Mouse (Mus musculus) kidney, postnatal 0 days (tissue): ENCODE data around the gene Nfkb2. TPM values are rescaled to one million over a fixed set of nuclear protein-coding genes. Genes with fewer than 3 reads are reported as not detected.

Source experiments
- ATAC-seq: fragments of 200-750 bp; cut with Nextera tagmentation; replicated peaks from 2 replicates; pipeline ENCODE4 v1.8.0; 2017; ENCODE audit warnings: low read depth, moderate number of reproducible peaks, moderate TSS enrichment, moderate library complexity; ENCODE audit not compliant: low FRiP score
- DNase-seq: peaks from one replicate; pipeline ENCODE4 v3.0.0-alpha.2; 2016; ENCODE audit warnings: low spot score
- H3K27ac ChIP-seq: fragments of 300-500 bp; sonication (generic); 2 replicates; pipeline ENCODE4 v1.5.1; 2014; ENCODE audit warnings: mild to moderate bottlenecking
- H3K27me3 ChIP-seq: fragments of 300-500 bp; sonication (generic); 2 replicates; pipeline ENCODE4 v1.6.1; 2014; ENCODE audit warnings: low read length, mixed read lengths; ENCODE audit not compliant: insufficient read depth
- H3K36me3 ChIP-seq: fragments of 300-500 bp; sonication (generic); 2 replicates; pipeline ENCODE4 v1.6.1; 2014; ENCODE audit warnings: low read length, mixed read lengths; ENCODE audit not compliant: insufficient read depth
- H3K4me1 ChIP-seq: fragments of 300-500 bp; sonication (generic); replicated peaks from 2 replicates; pipeline ENCODE4 v1.6.1; 2014; ENCODE audit warnings: antibody characterized with exemption, low read length, mixed read lengths; ENCODE audit not compliant: insufficient read depth
- H3K4me2 ChIP-seq: fragments of 300-500 bp; sonication (generic); 2 replicates; pipeline ENCODE4 v1.6.1; 2014; ENCODE audit warnings: mild to moderate bottlenecking, low read length, moderate library complexity, mixed read lengths
- H3K4me3 ChIP-seq: fragments of 300-500 bp; sonication (generic); replicated peaks from 2 replicates; pipeline ENCODE4 v1.5.1; 2014; ENCODE audit warnings: low read depth, low read length
- H3K9ac ChIP-seq: fragments of 300-500 bp; sonication (generic); 2 replicates; pipeline ENCODE4 v1.6.1; 2014; ENCODE audit warnings: low read depth, low read length
- H3K9me3 ChIP-seq: fragments of 300-500 bp; sonication (generic); replicated peaks from 2 replicates; pipeline ENCODE4 v1.6.1; 2016; ENCODE audit warnings: low read length, inconsistent platforms, mixed read lengths
- CTCF ChIP-seq: IDR thresholded peaks from 2 replicates; pipeline ENCODE4 v1.5.1; 2016; ENCODE audit warnings: antibody characterized with exemption, low read depth, mild to moderate bottlenecking, moderate library complexity
- WGBS: fragments of 180-500 bp; shearing (Covaris S2); extraction: QIAGEN DNeasy Blood & Tissue Kit; methylation state at CpG from one replicate; pipeline ENCODE4 v1.1.7; 2014; 5-methylcytosine and 5-hydroxymethylcytosine counted together
- polyA plus RNA-seq: library from polyadenylated mRNA; unstranded; fragments of >200 nt; fragmentation: Nextera tagmentation; extraction: Ambion mirVana; gene quantifications from 2 replicates; pipeline ENCODE4 v1.2.1, GENCODE M21; 2015

Gene Nfkb2
- polyA plus RNA-seq, 1 experiment from 2014 or later = 8.7 TPM

- DNase-seq = no peak
These were observed 16.1 kb downstream of the Nfkb2 start for GRCm38 (mm10) chr19:46320076-46320785.

GRCm38 (mm10) chr19:46321101-46321943 is 17.2 kb downstream of the Nfkb2 start:
- ATAC-seq (no peak), DNase-seq (no peak)
- no peak for TF ChIP-seq CTCF
- no peak overlapping the region for H3K9ac ChIP-seq
- peaks cover 54% of the 10 kb centered on the region for H3K27me3 ChIP-seq
- peaks cover 10% of the 10 kb centered on the region for H3K4me1 ChIP-seq
- no peak overlapping the region for H3K27ac ChIP-seq
- WGBS = 31% methylated on average over 6 of the region's 6 CpGs
- no peaks in the 10 kb centered on the region for H3K36me3 ChIP-seq
- H3K9me3 ChIP-seq = no peaks in the 10 kb centered on the region
- H3K4me3 ChIP-seq = no peak overlapping the region
- H3K4me2 ChIP-seq = no peak overlapping the region

More at GRCm38 (mm10) chr19:46320076-46320785, 16.1 kb downstream of the Nfkb2 start:
- no peaks in the 10 kb centered on the region for H3K9me3 ChIP-seq
- no peaks in the 10 kb centered on the region for H3K36me3 ChIP-seq
- H3K4me3 ChIP-seq = no peak overlapping the region
- H3K9ac ChIP-seq = no peak overlapping the region
- peaks cover 55% of the 10 kb centered on the region for H3K27me3 ChIP-seq
- H3K4me1 ChIP-seq = peaks cover 10% of the 10 kb centered on the region
- no peak for ATAC-seq
- 78% methylated on average over 8 of the region's 8 CpGs for WGBS
- H3K4me2 ChIP-seq = no peak overlapping the region
- H3K27ac ChIP-seq = no peak overlapping the region
- TF ChIP-seq CTCF = no peak

GRCm38 (mm10) chr19:46322144-46322995 is 18.2 kb downstream of the Nfkb2 start:
- H3K9ac ChIP-seq = no peak overlapping the region
- peaks cover 49% of the 10 kb centered on the region for H3K27me3 ChIP-seq
- H3K27ac ChIP-seq = no peak overlapping the region
- no peak for DNase-seq
- H3K4me1 ChIP-seq = peaks cover 14% of the 10 kb centered on the region
- H3K4me3 ChIP-seq = no peak overlapping the region
- no peak for ATAC-seq
- TF ChIP-seq CTCF = no peak
- no peaks in the 10 kb centered on the region for H3K36me3 ChIP-seq
- no peak overlapping the region for H3K4me2 ChIP-seq
- no peaks in the 10 kb centered on the region for H3K9me3 ChIP-seq
- 60% methylated on average over 11 of the region's 11 CpGs for WGBS

- no peak overlapping the region for H3K9ac ChIP-seq
- no peaks in the 10 kb centered on the region for H3K36me3 ChIP-seq
- H3K9me3 ChIP-seq = no peaks in the 10 kb centered on the region
- H3K27ac ChIP-seq = no peak overlapping the region
- ATAC-seq (no peak), DNase-seq (no peak)
- no peak for TF ChIP-seq CTCF
- WGBS = 68% methylated on average over 13 of the region's 13 CpGs
- H3K4me2 ChIP-seq = no peak overlapping the region
- peaks cover 43% of the 10 kb centered on the region for H3K27me3 ChIP-seq
- H3K4me1 ChIP-seq = peaks cover 10% of the 10 kb centered on the region; the same call in 1 of the 2 replicates
- H3K4me3 ChIP-seq = no peak overlapping the region
These were observed 19.0 kb downstream of the Nfkb2 start for GRCm38 (mm10) chr19:46322996-46323572.

- Histone ChIP-seq H3K27ac (no peak overlapping the region), H3K27me3 (peaks cover 37% of the 10 kb centered on the region), H3K4me1 (peaks cover 9% of the 10 kb centered on the region; the same call in 1 of the 2 replicates), H3K9ac (no peak overlapping the region), H3K36me3 (no peaks in the 10 kb centered on the region), H3K9me3 (no peaks in the 10 kb centered on the region), H3K4me2 (no peak overlapping the region), H3K4me3 (no peak overlapping the region)
- DNase-seq (no peak), ATAC-seq (no peak)
- TF ChIP-seq CTCF = no peak
- 53% methylated on average over 5 of the region's 5 CpGs for WGBS
These were observed 19.6 kb downstream of the Nfkb2 start for GRCm38 (mm10) chr19:46323716-46324115.
